Mouse (Mus musculus) forebrain, embryonic 15.5 days (tissue): ENCODE measurements at regions not wholly inside any gene's neighbourhood (a gene's known extent, or its start where the extent isn't known, plus 50 kb on each side); places are given as distances from the start of the nearest gene placed in this dataset.

Source experiments
- ATAC-seq: fragments of 200-750 bp; cut with Nextera tagmentation; replicated peaks from 2 replicates; pipeline ENCODE4 v1.8.0; 2017; ENCODE audit warnings: mild to moderate bottlenecking, moderate TSS enrichment, moderate library complexity
- H3K27ac ChIP-seq: fragments of 300-500 bp; sonication (generic); replicated peaks from 2 replicates; pipeline ENCODE4 v1.5.1; 2015; ENCODE audit warnings: mild to moderate bottlenecking, inconsistent platforms
- H3K27me3 ChIP-seq: fragments of 300-500 bp; sonication (generic); 2 replicates; pipeline ENCODE4 v1.6.1; 2015; ENCODE audit warnings: inconsistent platforms
- H3K36me3 ChIP-seq: fragments of 300-500 bp; sonication (generic); 2 replicates; pipeline ENCODE4 v1.6.1; 2015; ENCODE audit warnings: mild to moderate bottlenecking, inconsistent platforms
- H3K4me1 ChIP-seq: fragments of 300-500 bp; sonication (generic); 2 replicates; pipeline ENCODE4 v1.6.1; 2015; ENCODE audit warnings: inconsistent platforms
- H3K4me2 ChIP-seq: fragments of 300-500 bp; sonication (generic); replicated peaks from 2 replicates; pipeline ENCODE4 v1.6.1; 2015; ENCODE audit warnings: mild to moderate bottlenecking, inconsistent platforms
- H3K4me3 ChIP-seq: fragments of 300-500 bp; sonication (generic); 2 replicates; pipeline ENCODE4 v1.5.1; 2015; ENCODE audit warnings: mild to moderate bottlenecking, inconsistent platforms
- H3K9ac ChIP-seq: fragments of 300-500 bp; sonication (generic); replicated peaks from 2 replicates; pipeline ENCODE4 v1.6.1; 2015; ENCODE audit warnings: mild to moderate bottlenecking, inconsistent platforms
- H3K9me3 ChIP-seq: fragments of 300-500 bp; sonication (generic); 2 replicates; pipeline ENCODE4 v1.6.1; 2016; ENCODE audit warnings: inconsistent platforms
- WGBS: fragments of 180-500 bp; shearing (Covaris S2); methylation state at CpG from one replicate; pipeline ENCODE4 v1.1.7; 2015; ENCODE audit warnings: mixed read lengths; 5-methylcytosine and 5-hydroxymethylcytosine counted together

DNA sequence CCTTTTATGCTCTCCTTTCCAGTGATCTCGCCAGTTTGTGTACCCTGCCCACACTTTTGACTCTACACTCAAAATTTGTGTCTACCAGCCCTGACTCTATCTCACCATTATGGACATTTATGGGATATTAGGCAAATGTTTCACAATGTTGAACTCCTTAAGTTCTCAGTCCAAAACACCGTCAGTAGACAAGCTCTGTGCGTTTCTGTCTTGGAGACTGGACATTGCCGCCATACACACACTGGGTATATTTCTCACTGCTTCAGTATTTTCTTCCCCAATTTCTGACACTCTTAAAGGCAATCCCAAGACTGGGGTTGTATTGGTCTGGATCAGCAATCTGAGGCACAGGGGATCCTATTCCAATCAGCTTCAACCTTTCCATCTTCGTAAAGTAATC lies 75.6 kb downstream of the Oxgr1 start:
- no peak for ATAC-seq
- Histone ChIP-seq H3K27ac (no peak overlapping the region), H3K4me3 (no peak overlapping the region), H3K9me3 (no peaks in the 10 kb centered on the region), H3K36me3 (no peaks in the 10 kb centered on the region), H3K27me3 (no peaks in the 10 kb centered on the region), H3K9ac (no peak overlapping the region), H3K4me2 (no peak overlapping the region), H3K4me1 (0 out of 2 replicates have a peak, but pooled peaks cover 5% of the 10 kb centered on the region)
- WGBS: 92% methylated on average over 5 of the region's 5 CpGs

DNA sequence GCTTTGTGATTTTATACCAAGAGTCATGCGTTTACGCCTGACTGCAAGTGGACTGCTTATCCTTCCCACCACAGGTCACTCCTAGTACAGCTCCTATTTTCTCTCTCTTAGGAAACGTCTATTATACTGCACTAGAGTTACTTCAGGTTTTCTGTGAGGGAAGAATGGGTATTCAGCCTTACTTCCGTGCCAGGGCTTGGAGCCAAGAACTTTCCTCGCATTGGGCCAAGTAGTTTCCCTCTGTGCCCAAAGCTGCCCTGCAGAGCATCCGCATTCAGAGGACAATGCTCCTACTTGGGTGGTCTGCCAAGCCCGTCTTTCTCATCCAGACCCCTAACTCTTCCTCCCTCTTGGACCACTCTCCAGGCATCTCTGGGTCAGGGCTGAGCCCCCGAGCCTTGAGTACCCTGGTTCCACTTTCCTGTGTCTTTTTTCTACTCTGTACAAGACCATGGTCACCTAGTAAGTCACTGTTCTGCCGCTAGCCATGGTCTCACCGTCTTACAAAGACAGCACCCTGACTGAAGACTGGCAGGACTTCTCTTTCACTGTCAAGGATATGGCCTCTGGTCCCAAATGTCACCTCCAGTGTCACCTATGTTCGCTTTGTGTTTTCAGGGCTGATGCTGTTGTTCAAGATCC lies 76.3 kb downstream of the Oxgr1 start:
- peak; percentile 84 for ATAC-seq

DNA sequence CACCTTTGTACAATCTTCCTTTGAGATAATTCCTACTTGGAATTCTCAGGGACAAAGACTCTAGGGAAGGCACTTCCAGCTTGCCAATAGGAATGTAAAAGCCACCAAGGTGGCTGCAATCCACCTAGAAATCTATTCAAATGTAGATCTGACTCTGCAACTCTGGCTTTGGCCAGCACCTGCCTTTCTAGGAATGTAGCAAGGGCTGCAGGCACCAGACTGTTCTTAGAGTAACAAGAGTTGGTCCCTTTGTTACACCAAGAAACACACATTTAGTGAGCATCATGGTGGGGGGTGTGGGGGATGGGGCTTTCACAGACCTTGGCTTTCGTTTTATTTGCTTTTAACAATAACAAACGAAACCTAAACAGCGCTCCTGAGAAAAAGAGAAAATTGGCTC lies 78.5 kb downstream of the Oxgr1 start:
- Histone ChIP-seq H3K4me2 (no peak overlapping the region), H3K27ac (no peak overlapping the region), H3K9me3 (no peaks in the 10 kb centered on the region), H3K36me3 (no peaks in the 10 kb centered on the region), H3K4me1 (0 out of 2 replicates have a peak, but pooled peaks cover 5% of the 10 kb centered on the region), H3K9ac (no peak overlapping the region), H3K4me3 (no peak overlapping the region), H3K27me3 (no peaks in the 10 kb centered on the region)
- 75% methylated on average over 3 of the region's 3 CpGs for WGBS
- no peak for ATAC-seq

More for the DNA sequence above, 76.3 kb downstream of the Oxgr1 start:
- Histone ChIP-seq H3K27ac (no peak overlapping the region), H3K4me3 (no peak overlapping the region), H3K4me1 (0 out of 2 replicates have a peak, but pooled peaks cover 5% of the 10 kb centered on the region), H3K27me3 (no peaks in the 10 kb centered on the region), H3K36me3 (no peaks in the 10 kb centered on the region), H3K4me2 (no peak overlapping the region), H3K9ac (no peak overlapping the region), H3K9me3 (no peaks in the 10 kb centered on the region)
- WGBS: 47% methylated on average over 11 of the region's 11 CpGs

DNA sequence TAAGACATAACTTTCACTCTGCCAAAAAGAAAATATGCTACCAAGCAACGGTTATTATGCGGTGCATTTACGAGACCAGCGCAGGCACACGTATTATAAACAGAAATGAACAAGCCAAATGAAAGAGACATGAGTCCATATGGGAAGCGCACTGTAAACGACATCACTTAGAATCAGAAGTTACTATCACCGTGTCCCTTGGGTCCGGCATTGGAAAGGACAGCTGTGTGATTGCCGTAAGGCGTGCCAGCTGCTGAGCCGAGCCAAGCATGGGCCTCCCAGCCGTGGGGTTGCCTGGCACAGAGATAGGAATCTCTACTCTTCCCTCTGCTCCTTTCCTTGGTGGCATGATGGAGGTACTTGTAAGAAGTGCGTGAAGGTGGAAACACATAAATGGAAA lies 88.4 kb downstream of the Oxgr1 start:
- no peaks in the 10 kb centered on the region for H3K9me3 ChIP-seq
- no peak overlapping the region for H3K4me3 ChIP-seq
- ATAC-seq: no peak
- 69% methylated on average over 14 of the region's 14 CpGs for WGBS
- no peak overlapping the region for H3K27ac ChIP-seq
- peaks cover 16% of the 10 kb centered on the region for H3K4me1 ChIP-seq
- no peaks in the 10 kb centered on the region for H3K36me3 ChIP-seq
- H3K4me2 ChIP-seq: no peak overlapping the region
- no peak overlapping the region for H3K9ac ChIP-seq
- no peaks in the 10 kb centered on the region for H3K27me3 ChIP-seq

DNA sequence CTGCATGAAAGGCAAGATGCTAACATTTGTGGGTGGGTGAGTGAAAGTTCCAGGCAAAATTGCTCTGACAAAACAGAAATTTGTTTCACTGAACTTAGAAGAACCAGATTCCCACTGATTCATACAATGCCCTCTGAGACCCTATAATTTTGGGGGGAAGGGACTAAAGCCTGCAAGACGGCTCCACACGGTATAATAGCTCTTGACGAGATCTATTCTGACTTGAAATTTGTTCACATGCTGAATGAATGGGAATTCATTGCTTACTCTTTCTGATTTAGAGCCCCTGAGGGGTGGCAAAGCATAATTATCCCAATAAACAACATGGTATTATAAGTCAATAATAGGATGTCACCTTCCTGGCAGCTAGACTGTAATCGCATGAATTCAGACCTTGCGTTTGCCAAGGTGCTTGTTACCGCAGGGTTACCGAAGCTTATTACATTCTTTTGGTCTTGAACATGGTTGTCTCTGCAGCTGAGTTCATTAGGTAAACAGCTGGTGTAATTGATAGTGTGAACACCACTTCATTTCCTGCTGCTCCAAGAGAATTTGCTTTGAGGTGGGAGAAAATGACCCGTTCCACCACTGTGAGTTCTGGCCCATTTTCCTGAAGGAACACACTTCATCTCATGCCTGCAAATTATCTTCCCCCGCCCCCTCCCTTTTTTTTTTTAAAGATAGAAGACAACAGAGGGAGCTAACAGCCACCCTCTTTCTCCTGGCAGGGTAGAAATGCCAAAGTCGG lies 89.2 kb downstream of the Oxgr1 start:
- no peak overlapping the region for H3K4me2 ChIP-seq
- H3K9me3 ChIP-seq: no peaks in the 10 kb centered on the region
- no peak overlapping the region for H3K9ac ChIP-seq
- H3K27me3 ChIP-seq: no peaks in the 10 kb centered on the region
- 24% methylated on average over 10 of the region's 10 CpGs for WGBS
- no peaks in the 10 kb centered on the region for H3K36me3 ChIP-seq
- ATAC-seq: peak; percentile 64
- peaks cover 16% of the 10 kb centered on the region for H3K4me1 ChIP-seq
- no peak overlapping the region for H3K4me3 ChIP-seq
- no peak overlapping the region for H3K27ac ChIP-seq
